Mouse (Mus musculus) hindbrain, embryonic 14.5 days (tissue): ENCODE results near the gene Tnpo2. TPM values are rescaled to one million over a fixed set of nuclear protein-coding genes. Genes with fewer than 3 reads are reported as not detected.
"Not testable (repeated sequence)": the region's sequence is repeated elsewhere in the genome, so short reads cannot be mapped to it uniquely, and the experiment has no call there.

ENCODE experiments used
- ATAC-seq: fragments of 200-750 bp; cut with Nextera tagmentation; 2 replicates; pipeline ENCODE4 v1.8.0; 2017; ENCODE audit warnings: moderate number of reproducible peaks, mild to moderate bottlenecking, moderate TSS enrichment, moderate library complexity; ENCODE audit not compliant: low FRiP score
- DNase-seq: peaks from one replicate; pipeline ENCODE4 v3.0.0-alpha.2; 2015; ENCODE audit warnings: low spot score
- H3K27ac ChIP-seq: fragments of 300-500 bp; sonication (generic); 2 replicates; pipeline ENCODE4 v1.5.1; 2014; ENCODE audit warnings: mild to moderate bottlenecking, moderate library complexity
- H3K27me3 ChIP-seq: fragments of 300-500 bp; sonication (generic); 2 replicates; pipeline ENCODE4 v1.6.1; 2014; ENCODE audit warnings: mild to moderate bottlenecking, low read length, mixed read lengths; ENCODE audit not compliant: control insufficient read depth, insufficient read depth
- H3K36me3 ChIP-seq: fragments of 300-500 bp; sonication (generic); replicated peaks from 2 replicates; pipeline ENCODE4 v1.6.1; 2014; ENCODE audit not compliant: control insufficient read depth, insufficient read depth
- H3K4me1 ChIP-seq: fragments of 300-500 bp; sonication (generic); replicated peaks from 2 replicates; pipeline ENCODE4 v1.6.1; 2014; ENCODE audit warnings: antibody characterized with exemption, low read length, mixed read lengths; ENCODE audit not compliant: control insufficient read depth, insufficient read depth
- H3K4me2 ChIP-seq: fragments of 300-500 bp; sonication (generic); replicated peaks from 2 replicates; pipeline ENCODE4 v1.6.1; 2014; ENCODE audit warnings: mild to moderate bottlenecking, moderate library complexity
- H3K4me3 ChIP-seq: fragments of 300-500 bp; sonication (generic); replicated peaks from 2 replicates; pipeline ENCODE4 v1.5.1; 2014; ENCODE audit warnings: mild to moderate bottlenecking, low read length
- H3K9ac ChIP-seq: fragments of 300-500 bp; sonication (generic); 2 replicates; pipeline ENCODE4 v1.6.1; 2014
- H3K9me3 ChIP-seq: fragments of 300-500 bp; sonication (generic); 2 replicates; pipeline ENCODE4 v1.6.1; 2016; ENCODE audit warnings: low read length; ENCODE audit not compliant: control insufficient read depth
- WGBS: fragments of 180-500 bp; shearing (Covaris S2); extraction: QIAGEN DNeasy Blood & Tissue Kit; methylation state at CpG from one replicate; pipeline ENCODE4 v1.1.7; 2014; 5-methylcytosine and 5-hydroxymethylcytosine counted together
- polyA plus RNA-seq: library from polyadenylated mRNA; unstranded; fragments of >200 nt; fragmentation: Nextera tagmentation; extraction: Ambion mirVana; gene quantifications from 2 replicates; pipeline ENCODE4 v1.2.1, GENCODE M21; 2014

Tnpo2 gene
- polyA plus RNA-seq, 1 experiment from 2014 or later, result 42.4 TPM

DNA sequence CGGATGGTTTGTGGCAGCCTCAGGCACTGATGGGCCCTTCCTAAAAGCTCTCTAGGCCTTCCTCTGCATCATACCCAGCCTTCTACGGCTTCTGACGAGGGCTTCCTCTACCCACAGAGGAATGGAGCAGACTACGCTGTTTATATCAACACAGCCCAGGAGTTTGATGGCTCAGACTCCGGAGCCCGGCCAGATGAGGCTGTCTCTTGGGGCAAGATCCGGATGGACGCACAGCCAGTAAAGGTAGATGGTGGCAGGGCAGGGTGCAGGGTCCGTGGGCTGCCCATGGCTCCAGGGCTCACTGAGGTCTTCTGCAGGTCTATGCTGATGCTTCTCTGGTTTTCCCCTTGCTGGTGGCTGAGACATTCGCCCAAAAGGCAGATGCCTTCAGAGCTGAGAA is 37.9 kb downstream of the Tnpo2 start:
- H3K36me3 ChIP-seq, result peaks cover 53% of the 10 kb centered on the region
- no peak for ATAC-seq
- H3K4me1 ChIP-seq, result peaks cover 17% of the 10 kb centered on the region
- no peak overlapping the region for H3K9ac ChIP-seq
- H3K9me3 ChIP-seq, result no peaks in the 10 kb centered on the region
- DNase-seq, result no peak
- no peaks in the 10 kb centered on the region for H3K27me3 ChIP-seq
- H3K4me3 ChIP-seq, result no peak overlapping the region
- no peak overlapping the region for H3K4me2 ChIP-seq
- WGBS, result 94% methylated on average over 10 of the region's 10 CpGs
- no peak overlapping the region for H3K27ac ChIP-seq

DNA sequence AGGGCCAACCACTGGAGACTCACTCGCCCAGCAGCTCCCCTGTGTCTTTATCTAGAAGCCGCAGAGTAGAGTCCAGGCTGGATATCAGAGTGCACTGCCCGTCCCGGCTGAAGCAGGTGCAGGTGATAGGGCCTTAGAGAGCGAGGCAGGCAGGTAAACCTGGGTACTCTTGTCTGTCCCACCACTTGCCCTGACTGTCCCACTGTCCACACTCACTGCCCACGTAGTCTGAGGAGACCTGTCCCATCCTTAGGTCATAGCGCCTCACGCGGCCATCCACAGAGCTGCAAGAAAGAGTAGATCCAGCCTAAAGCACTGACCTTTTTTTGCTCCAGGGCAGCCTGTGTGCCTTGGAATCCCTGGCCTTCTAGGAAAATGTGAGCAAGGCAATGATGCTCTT is 39.3 kb downstream of the Tnpo2 start:
- DNase-seq (no peak), ATAC-seq (no peak)
- Histone ChIP-seq H3K4me2 (no peak overlapping the region), H3K4me1 (peaks cover 18% of the 10 kb centered on the region), H3K9me3 (no peaks in the 10 kb centered on the region), H3K27me3 (no peaks in the 10 kb centered on the region), H3K9ac (no peak overlapping the region), H3K36me3 (peaks cover 53% of the 10 kb centered on the region), H3K4me3 (no peak overlapping the region), H3K27ac (no peak overlapping the region)
- WGBS, result 73% methylated on average over 9 of the region's 9 CpGs

DNA sequence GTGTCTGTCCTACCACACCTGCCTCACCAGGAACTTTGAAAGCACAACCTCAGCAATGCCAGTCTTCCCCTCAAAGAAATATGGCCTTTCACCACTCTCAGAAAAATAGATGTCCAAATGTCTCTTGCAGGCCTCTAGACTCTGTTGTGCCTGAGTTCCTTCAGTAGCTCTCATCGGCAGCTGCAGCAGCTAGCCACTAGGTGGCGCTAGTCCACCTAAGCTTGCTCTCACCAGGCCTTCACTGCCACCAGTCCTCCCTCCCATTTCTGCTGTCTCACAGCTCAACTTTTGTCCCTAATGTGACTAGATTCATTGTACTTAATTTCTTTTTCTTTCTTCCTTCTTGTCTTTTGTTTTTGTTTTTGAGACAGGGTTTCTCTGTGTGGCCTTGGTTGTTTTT is 40.3 kb downstream of the Tnpo2 start:
- Histone ChIP-seq H3K9me3 (no peaks in the 10 kb centered on the region), H3K4me1 (peaks cover 21% of the 10 kb centered on the region), H3K4me2 (no peak overlapping the region), H3K27ac (no peak overlapping the region), H3K36me3 (peaks cover 53% of the 10 kb centered on the region), H3K27me3 (no peaks in the 10 kb centered on the region), H3K9ac (no peak overlapping the region), H3K4me3 (no peak overlapping the region)
- DNase-seq, result peak; percentile 90
- WGBS, result 0% methylated on average over 2 of the region's 2 CpGs
- peak; percentile 44; the same call in 1 of the 2 replicates for ATAC-seq

DNA sequence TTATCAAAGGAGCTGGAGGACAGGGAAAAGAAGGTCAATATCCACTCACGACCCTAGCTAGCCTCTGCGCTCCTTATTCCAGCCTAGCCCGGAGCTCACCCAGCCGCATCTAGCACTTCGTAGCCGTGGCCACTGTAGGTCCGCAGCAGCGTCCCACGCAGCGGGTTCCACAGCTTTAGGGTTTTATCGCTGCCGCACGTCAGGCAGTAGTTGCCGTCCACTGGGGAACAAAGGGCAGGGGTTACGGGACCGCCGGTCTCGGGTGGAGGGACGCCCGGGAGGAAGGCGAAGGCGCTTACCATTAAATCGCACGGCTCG is 43.5 kb downstream of the Tnpo2 start:
- Histone ChIP-seq H3K27me3 (no peaks in the 10 kb centered on the region), H3K36me3 (peaks cover 32% of the 10 kb centered on the region), H3K4me1 (peaks cover 12% of the 10 kb centered on the region), H3K27ac (no peak overlapping the region; the same call in 1 of the 2 replicates), H3K4me2 (peak overlapping the region; percentile 62), H3K4me3 (peak overlapping the region; percentile 78), H3K9ac (peak overlapping the region; percentile 87), H3K9me3 (no peaks in the 10 kb centered on the region)
- ATAC-seq, result no peak
- DNase-seq, result no peak
- under 1% methylated on average over 25 of the region's 25 CpGs for WGBS

DNA sequence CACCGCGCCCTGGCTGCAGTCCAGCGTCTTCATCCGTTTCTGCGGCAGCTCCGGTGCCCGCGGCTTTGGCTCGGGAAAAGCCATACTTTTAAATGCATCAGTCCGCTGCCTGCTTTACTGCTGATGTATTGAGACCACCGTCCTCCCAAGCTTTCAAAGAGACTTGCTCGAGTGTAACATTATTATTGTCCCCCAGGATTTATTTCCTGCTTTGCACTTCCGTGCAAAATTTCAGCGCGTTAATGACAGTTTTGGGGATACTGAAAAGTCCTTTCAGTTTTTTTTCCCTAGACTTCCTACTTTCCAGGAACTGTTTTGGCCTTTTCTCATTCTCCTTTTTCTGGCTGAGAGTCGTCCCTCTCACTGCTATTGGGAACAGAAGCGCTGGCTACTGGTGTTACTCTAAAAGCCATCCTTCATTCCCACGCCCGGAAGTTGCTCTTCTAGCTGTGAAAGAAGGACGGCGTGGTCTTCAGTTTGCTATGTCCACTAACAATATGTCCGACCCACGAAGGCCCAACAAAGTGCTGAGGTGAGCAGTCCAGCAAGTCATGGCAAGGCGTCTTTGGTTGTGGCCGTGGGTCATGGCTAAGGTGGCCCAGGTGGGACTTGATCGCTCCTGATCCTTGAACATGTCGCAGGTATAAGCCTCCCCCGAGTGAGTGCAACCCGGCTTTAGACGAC is 44.0 kb downstream of the Tnpo2 start, which contains the start of gene Wdr83os:
TSS of gene Wdr83os (plus strand) at position 209 of the 684 bp plus-strand sequence.
- H3K36me3 ChIP-seq, result peaks cover 27% of the 10 kb centered on the region
- 0 out of 2 replicates have a peak, but pooled peaks have one; percentile 16 for ATAC-seq

DNA sequence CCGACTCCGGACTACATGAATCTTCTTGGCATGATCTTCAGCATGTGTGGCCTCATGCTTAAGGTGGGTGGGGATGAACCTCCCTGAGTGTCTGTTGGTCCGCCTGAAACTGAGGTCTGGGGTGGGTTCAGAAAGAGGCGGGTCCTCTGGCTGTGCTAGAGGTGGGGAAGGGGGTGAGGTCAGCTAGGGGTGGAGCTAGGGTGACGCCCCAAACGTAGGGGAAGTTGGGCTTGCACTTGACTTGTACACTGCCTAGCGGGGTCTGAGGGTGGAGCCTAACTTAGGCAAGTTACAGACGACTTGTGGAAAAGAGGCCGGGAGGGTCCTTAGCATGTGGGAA is 44.5 kb downstream of the Tnpo2 start, which contains the start of gene Wdr83:
TSS of gene Wdr83 (minus strand) at position 91 of the 340 bp plus-strand sequence.
- no peaks in the 10 kb centered on the region for H3K9me3 ChIP-seq
- WGBS, result 1% methylated on average over 9 of the region's 9 CpGs
- H3K4me1 ChIP-seq, result peaks cover 12% of the 10 kb centered on the region
- peak within 1 kb of the TSS; percentile 87 for H3K9ac ChIP-seq
- ATAC-seq (0 out of 2 replicates have a peak, but pooled peaks have one; percentile 14), DNase-seq (no peak)
- H3K4me3 ChIP-seq, result peak within 1 kb of the TSS; percentile 78
- H3K27ac ChIP-seq, result no peak within 1 kb of the TSS; the same call in 1 of the 2 replicates
- H3K4me2 ChIP-seq, result peak within 1 kb of the TSS; percentile 62
- H3K27me3 ChIP-seq, result no peaks in the 10 kb centered on the region
- peaks cover 22% of the 10 kb centered on the region for H3K36me3 ChIP-seq

More for the DNA sequence above, 44.0 kb downstream of the Tnpo2 start, which contains the start of gene Wdr83os:
- Histone ChIP-seq H3K4me1 (peaks cover 12% of the 10 kb centered on the region), H3K4me3 (peak within 1 kb of the TSS; percentile 78), H3K4me2 (peak within 1 kb of the TSS; percentile 62), H3K27me3 (no peaks in the 10 kb centered on the region), H3K9me3 (no peaks in the 10 kb centered on the region), H3K9ac (peak within 1 kb of the TSS; percentile 87), H3K27ac (no peak within 1 kb of the TSS; the same call in 1 of the 2 replicates)
- DNase-seq, result peak; percentile 77
- under 1% methylated on average over 30 of the region's 30 CpGs for WGBS

DNA sequence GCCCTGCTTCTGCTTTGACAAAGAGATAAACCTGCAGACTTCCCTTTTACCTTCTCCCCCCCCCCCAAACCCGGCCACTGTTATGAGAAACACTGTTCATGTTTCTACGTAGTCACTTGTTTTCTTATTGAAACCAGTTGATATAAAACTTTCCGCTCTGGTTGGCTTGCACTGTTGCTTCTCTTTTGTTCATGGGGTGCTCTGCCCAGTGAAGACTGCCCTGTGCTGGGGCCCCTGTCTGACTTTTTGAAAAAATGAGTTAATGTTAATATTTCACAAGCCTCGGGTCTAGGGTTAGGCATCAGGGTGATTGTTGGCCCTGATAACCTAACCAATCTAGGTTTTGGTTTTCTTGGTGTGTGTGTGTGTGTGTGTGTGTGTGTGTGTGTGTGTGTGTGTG is 45.5 kb downstream of the Tnpo2 start:
- not testable (repeated sequence) for DNase-seq
- WGBS, result 92% methylated on average over 4 of the region's 4 CpGs

DNA sequence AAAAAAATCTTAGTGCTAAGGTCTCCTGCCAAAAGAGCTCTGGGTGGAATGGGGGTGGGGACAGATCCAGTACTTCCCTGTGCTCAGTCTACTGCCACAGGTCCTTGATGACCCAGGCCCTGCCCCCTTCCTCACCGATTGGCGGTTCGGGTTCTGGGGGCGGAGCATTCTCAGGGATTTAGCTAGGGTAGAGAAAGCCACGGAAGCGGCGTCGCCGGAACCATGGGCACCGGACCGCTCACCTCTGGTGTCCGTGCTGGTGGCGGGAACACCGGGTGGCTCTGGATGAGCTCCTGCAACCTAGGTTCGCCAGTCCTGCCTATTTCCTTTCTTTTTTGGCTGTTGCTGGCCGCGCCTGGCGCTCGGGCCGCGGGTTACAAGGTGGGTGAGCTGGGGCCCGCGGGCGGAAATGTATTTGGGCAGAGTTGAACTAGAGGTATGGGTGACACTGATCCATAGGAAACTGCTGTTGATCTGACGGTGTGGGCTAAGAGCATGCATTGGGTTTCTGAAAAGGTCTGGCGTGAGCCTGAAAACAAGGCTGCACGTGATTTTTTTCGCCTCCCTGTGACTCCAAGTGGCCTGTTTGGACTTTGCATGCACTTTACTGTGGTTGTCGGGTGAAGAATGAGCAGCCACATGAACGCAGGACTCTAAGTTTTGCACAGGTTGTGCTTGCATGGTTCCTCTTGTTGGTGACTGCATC is 46.5 kb downstream of the Tnpo2 start, which contains the start of gene Man2b1:
TSS of gene Man2b1 (plus strand) at position 163 of the 706 bp plus-strand sequence.
- H3K27me3 ChIP-seq, result no peaks in the 10 kb centered on the region
- H3K4me3 ChIP-seq, result peak within 1 kb of the TSS; percentile 42
- H3K27ac ChIP-seq, result no peak within 1 kb of the TSS
- no peaks in the 10 kb centered on the region for H3K9me3 ChIP-seq
- DNase-seq (peak; percentile 71), ATAC-seq (peak; percentile 85)
- peaks cover 12% of the 10 kb centered on the region for H3K4me1 ChIP-seq
- peaks cover 26% of the 10 kb centered on the region for H3K36me3 ChIP-seq
- H3K9ac ChIP-seq, result peak within 1 kb of the TSS; percentile 54
- peak within 1 kb of the TSS; percentile 68 for H3K4me2 ChIP-seq
- under 1% methylated on average over 30 of the region's 30 CpGs for WGBS

More for the DNA sequence above, 45.5 kb downstream of the Tnpo2 start:
- H3K9ac ChIP-seq, H3K27ac ChIP-seq, H3K4me2 ChIP-seq, H3K9me3 ChIP-seq, H3K4me3 ChIP-seq, H3K27me3 ChIP-seq, ATAC-seq: not testable (repeated sequence)
- Histone ChIP-seq H3K4me1 (peaks cover 12% of the 10 kb centered on the region), H3K36me3 (peaks cover 23% of the 10 kb centered on the region)

DNA sequence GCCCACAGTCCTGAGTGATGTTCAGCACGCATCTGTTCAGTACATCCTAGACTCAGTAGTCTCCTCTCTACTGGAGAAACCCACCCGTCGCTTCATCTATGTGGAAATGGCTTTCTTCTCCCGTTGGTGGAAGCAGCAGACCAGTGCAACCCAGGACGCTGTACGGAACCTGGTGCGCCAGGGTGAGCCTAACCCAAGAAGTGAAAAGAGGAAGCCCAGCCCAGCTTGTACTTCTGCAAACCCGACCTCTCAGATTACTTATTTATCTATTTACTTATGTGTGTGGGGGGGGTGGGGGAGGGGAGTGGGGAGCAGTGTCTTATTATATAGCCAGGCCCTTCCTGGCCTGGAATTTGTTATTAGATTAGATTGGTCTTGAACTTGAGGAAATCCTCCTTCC is 47.9 kb downstream of the Tnpo2 start:
- Histone ChIP-seq H3K36me3 (peaks cover 19% of the 10 kb centered on the region; the same call in 1 of the 2 replicates), H3K27ac (no peak overlapping the region), H3K9me3 (no peaks in the 10 kb centered on the region), H3K4me2 (no peak overlapping the region), H3K4me3 (no peak overlapping the region), H3K9ac (no peak overlapping the region), H3K4me1 (peaks cover 9% of the 10 kb centered on the region), H3K27me3 (no peaks in the 10 kb centered on the region)
- ATAC-seq, result no peak
- DNase-seq, result no peak
- WGBS, result 93% methylated on average over 8 of the region's 8 CpGs
